Mouse (Mus musculus): ENCODE measurements around the gene 3100002H09Rik.

GRCm38 (mm10) chr4:124594933-124595332 lies 15.7 kb downstream of the 3100002H09Rik start:
- TF ChIP-seq CHD2 (IDR thresholded peaks at IDR 0.05; ENCODE audit: low read depth, low read length) (no peak), MAFK (IDR thresholded peaks at IDR 0.05; ENCODE audit: insufficient read depth, low read depth, low read length) (no peak)

Measured in ES-E14 (cell line).